Mouse (Mus musculus): ENCODE measurements at regions not wholly inside any gene's neighbourhood (a gene's known extent, or its start where the extent isn't known, plus 50 kb on each side); places are given as distances from the start of the nearest gene placed in this dataset.

DNA sequence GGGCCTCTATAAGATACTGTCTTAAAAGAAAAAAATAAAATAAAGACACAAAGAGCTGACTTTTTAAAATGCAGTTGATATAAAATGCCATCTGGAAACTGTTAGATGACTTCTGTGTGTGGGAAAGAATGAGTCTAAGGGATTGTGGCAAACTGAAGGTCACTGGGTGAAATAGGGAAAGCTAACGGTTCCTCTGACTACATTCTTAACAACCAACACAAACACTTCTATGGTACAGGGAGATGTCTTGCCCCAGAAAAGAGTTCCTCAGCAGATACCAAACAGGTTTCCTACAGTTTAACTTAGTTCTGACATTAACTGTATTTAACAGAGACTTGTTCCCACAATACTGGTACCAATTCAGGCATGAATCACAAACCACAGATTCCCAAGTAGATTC is 103.6 kb upstream of the Nt5c1b start:
- TF ChIP-seq CTCF (conservative IDR thresholded peaks at IDR 0.05; ENCODE audit: insufficient read depth, insufficient read length, low read depth, low read length), result no peak
- TF ChIP-seq POLR2A (IDR thresholded peaks at IDR 0.05; ENCODE audit: low read depth, low read length), result no peak
